Mouse (Mus musculus) testis, adult 2 months (tissue): ENCODE measurements around the gene Agpat2.

ENCODE experiments used
- CTCF ChIP-seq: fragments of 200-500 bp; IDR thresholded peaks from 2 replicates; pipeline ENCODE4 v1.5.1; 2012; ENCODE audit warnings: low read depth, mild to moderate bottlenecking, inconsistent platforms, low read length, moderate library complexity; ENCODE audit not compliant: control insufficient read depth, insufficient read depth, insufficient replicate concordance
- POLR2A ChIP-seq: fragments of 200-500 bp; IDR thresholded peaks from 2 replicates; pipeline ENCODE4 v1.6.1; 2012; ENCODE audit warnings: low read depth, mild to moderate bottlenecking, inconsistent platforms, low read length, moderate library complexity; ENCODE audit not compliant: control insufficient read depth

GRCm38 (mm10) chr2:26566221-26566620 lies 38.0 kb downstream of the Agpat2 start:
- TF ChIP-seq CTCF (peak; percentile 24; the same call in 1 of the 2 replicates), POLR2A (no peak)
